Mouse (Mus musculus) lung, postnatal 36 days (tissue): ENCODE results near the gene Igf2.

ENCODE experiments used
- DNase-seq: peaks from one replicate; pipeline ENCODE4 v3.0.0; 2022; ENCODE audit warnings: mixed read lengths

Gene Igf2

GRCm38 (mm10) chr7:142658681-142659180 lies 7.9 kb downstream of the Igf2 start:
- no peak for DNase-seq

- DNase-seq: no peak
These were observed 8.6 kb downstream of the Igf2 start for GRCm38 (mm10) chr7:142657821-142658614.

- no peak for DNase-seq
These were observed 9.2 kb downstream of the Igf2 start for GRCm38 (mm10) chr7:142657341-142657791.

GRCm38 (mm10) chr7:142656055-142656454 lies 10.6 kb downstream of the Igf2 start:
- no peak for DNase-seq

- DNase-seq: no peak
These were observed 11.0 kb downstream of the Igf2 start for GRCm38 (mm10) chr7:142655633-142656032.

GRCm38 (mm10) chr7:142653726-142654125 lies 12.9 kb downstream of the Igf2 start:
- no peak for DNase-seq

GRCm38 (mm10) chr7:142646676-142647075 lies 19.9 kb downstream of the Igf2 start:
- no peak for DNase-seq

GRCm38 (mm10) chr7:142645045-142645444 lies 21.6 kb downstream of the Igf2 start:
- DNase-seq: no peak

GRCm38 (mm10) chr7:142636178-142636577 lies 30.4 kb downstream of the Igf2 start:
- no peak for DNase-seq

GRCm38 (mm10) chr7:142630691-142631090 lies 35.9 kb downstream of the Igf2 start:
- peak; percentile 4 for DNase-seq

- DNase-seq: no peak
These were observed 36.8 kb downstream of the Igf2 start for GRCm38 (mm10) chr7:142629806-142630205.

- DNase-seq: no peak
These were observed 44.4 kb downstream of the Igf2 start for GRCm38 (mm10) chr7:142622180-142622579.

GRCm38 (mm10) chr7:142613077-142613476 lies 53.5 kb downstream of the Igf2 start:
- no peak for DNase-seq

- peak; percentile 27 for DNase-seq
These were observed 55.8 kb downstream of the Igf2 start for GRCm38 (mm10) chr7:142610627-142611406.

GRCm38 (mm10) chr7:142600921-142601320 lies 65.7 kb downstream of the Igf2 start:
- DNase-seq: no peak
